Mouse (Mus musculus): ENCODE data around the gene Nrg3.

DNA sequence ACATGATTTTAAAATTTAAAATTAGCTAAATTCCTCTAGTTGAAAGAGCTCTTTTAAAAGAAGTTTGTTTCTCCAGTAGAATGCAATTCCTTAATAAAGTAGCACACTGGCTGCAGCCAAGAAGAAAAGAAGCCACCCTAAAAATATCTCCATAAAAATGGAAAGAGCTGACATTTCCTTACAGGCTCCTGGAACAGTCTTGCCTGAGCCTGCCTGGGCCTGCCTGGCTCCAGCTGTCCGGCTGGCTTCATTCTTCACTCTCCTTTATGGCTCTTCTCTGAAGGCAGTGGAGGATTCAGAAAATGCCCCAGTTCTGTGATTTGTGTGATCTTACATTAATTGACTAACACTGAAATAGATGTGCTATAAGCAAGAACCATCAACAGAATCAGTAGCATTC lies 433.8 kb downstream of the Nrg3 start:
- no peak for TF ChIP-seq CTCF (IDR thresholded peaks at IDR 0.05; ENCODE audit: insufficient read depth, low read length)
- TF ChIP-seq POLR2A (IDR thresholded peaks at IDR 0.05; ENCODE audit: borderline replicate concordance, extremely low read depth, low read depth, low read length): no peak
